Mouse (Mus musculus): ENCODE measurements at regions not wholly inside any gene's neighbourhood (a gene's known extent, or its start where the extent isn't known, plus 50 kb on each side); places are given as distances from the start of the nearest gene placed in this dataset.

DNA sequence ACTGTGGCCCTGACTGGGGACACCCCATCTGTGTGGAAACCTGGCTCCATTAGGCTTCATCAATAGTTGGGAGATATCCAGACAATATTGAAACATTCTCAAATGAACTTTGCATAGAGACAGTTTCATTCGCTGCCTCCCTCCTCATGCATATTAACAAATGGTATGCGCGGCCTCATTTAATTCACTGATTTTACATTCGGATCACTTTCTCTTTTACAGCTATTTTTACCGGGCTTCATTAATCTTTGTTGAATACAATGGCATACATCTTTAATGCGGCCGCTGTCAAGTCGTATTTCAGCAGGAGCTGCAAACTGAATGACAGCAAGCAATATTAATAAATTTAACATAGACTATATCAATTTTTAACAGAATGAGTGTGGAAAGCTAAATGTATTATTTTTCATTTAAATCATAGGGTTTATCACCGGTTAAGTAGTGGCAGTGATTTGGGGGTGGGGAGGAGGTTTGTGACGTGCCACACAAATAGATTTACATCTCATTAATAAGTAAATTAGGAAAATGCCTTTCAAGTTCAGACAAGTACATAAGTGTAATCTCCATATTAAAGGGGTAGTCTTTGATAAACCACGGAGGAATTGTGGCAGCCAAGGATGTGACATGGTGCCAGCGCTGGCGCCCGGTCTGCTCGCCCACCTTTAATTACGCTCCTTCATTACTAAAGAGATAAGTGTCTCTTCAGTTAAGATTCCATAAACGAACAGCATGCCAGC is 480.4 kb upstream of the Mki67 start:
- Histone ChIP-seq H3K27me3 (ENCODE audit: control insufficient read depth, insufficient read depth, insufficient read length) (no peaks in the 10 kb centered on the region), H3K79me2 (ENCODE audit: control insufficient read depth, insufficient read depth) (no peaks in the 10 kb centered on the region), H3ac (ENCODE audit: control insufficient read depth, insufficient read length, low read depth) (no peak overlapping the region), H3K4me3 (ENCODE audit: insufficient read depth, poor library complexity, severe bottlenecking) (no peak overlapping the region), H3K36me3 (ENCODE audit: control insufficient read depth, insufficient read depth) (no peaks in the 10 kb centered on the region), H3K79me3 (ENCODE audit: low read depth) (no peaks in the 10 kb centered on the region)
- TF ChIP-seq MYOG (IDR thresholded peaks at IDR 0.05; ENCODE audit: control insufficient read depth, extremely low read depth, insufficient read length) (no peak), FOSL1 (IDR thresholded peaks at IDR 0.05; ENCODE audit: insufficient read depth, low read length, poor library complexity, severe bottlenecking) (no peak), USF1 (IDR thresholded peaks at IDR 0.05; ENCODE audit: low read depth) (no peak), CEBPB (IDR thresholded peaks at IDR 0.05; ENCODE audit: low read depth) (no peak), MYOD1 (IDR thresholded peaks at IDR 0.05; ENCODE audit: control insufficient read depth, insufficient read length, low read depth) (no peak), MAX (IDR thresholded peaks at IDR 0.05) (no peak)

DNA sequence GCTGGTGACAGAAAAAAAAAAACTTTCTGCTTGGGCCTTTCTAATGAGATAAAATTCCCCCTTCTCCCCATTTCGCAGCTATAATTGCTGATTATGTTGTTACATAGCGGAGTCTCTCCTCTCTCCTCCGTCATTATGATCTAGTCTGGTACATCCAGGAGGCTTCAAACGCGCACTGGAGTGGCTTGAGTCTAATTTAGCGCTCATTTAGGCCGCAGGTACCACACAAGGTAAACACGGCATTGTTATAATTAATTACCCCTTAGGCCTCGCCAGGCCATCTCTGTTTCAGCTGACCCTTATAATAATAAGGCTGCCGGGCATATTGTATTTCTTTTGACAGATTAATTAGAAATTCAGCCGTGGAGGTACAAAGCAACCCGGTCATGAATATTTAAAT is 492.7 kb upstream of the Mki67 start:
- Histone ChIP-seq H3K79me3 (ENCODE audit: low read depth) (no peaks in the 10 kb centered on the region), H3K4me3 (ENCODE audit: insufficient read depth, poor library complexity, severe bottlenecking) (no peak overlapping the region), H3K79me2 (ENCODE audit: control insufficient read depth, insufficient read depth) (no peaks in the 10 kb centered on the region), H3K27me3 (ENCODE audit: control insufficient read depth, insufficient read depth, insufficient read length) (no peaks in the 10 kb centered on the region), H3ac (ENCODE audit: control insufficient read depth, insufficient read length, low read depth) (no peak overlapping the region), H3K36me3 (ENCODE audit: control insufficient read depth, insufficient read depth) (no peaks in the 10 kb centered on the region)
- no peak for TF ChIP-seq MAX (IDR thresholded peaks at IDR 0.05)
- TF ChIP-seq CTCF (IDR thresholded peaks at IDR 0.05; ENCODE audit: control insufficient read depth, insufficient read depth, insufficient read length) = no peak
- no peak for TF ChIP-seq CEBPB (IDR thresholded peaks at IDR 0.05; ENCODE audit: low read depth)
- TF ChIP-seq USF1 (IDR thresholded peaks at IDR 0.05; ENCODE audit: low read depth) = no peak
- TF ChIP-seq FOSL1 (IDR thresholded peaks at IDR 0.05; ENCODE audit: insufficient read depth, low read length, poor library complexity, severe bottlenecking) = no peak
- no peak for TF ChIP-seq MYOD1 (IDR thresholded peaks at IDR 0.05; ENCODE audit: control insufficient read depth, insufficient read length, low read depth)
- TF ChIP-seq MYOG (IDR thresholded peaks at IDR 0.05; ENCODE audit: control insufficient read depth, extremely low read depth, insufficient read length) = no peak

DNA sequence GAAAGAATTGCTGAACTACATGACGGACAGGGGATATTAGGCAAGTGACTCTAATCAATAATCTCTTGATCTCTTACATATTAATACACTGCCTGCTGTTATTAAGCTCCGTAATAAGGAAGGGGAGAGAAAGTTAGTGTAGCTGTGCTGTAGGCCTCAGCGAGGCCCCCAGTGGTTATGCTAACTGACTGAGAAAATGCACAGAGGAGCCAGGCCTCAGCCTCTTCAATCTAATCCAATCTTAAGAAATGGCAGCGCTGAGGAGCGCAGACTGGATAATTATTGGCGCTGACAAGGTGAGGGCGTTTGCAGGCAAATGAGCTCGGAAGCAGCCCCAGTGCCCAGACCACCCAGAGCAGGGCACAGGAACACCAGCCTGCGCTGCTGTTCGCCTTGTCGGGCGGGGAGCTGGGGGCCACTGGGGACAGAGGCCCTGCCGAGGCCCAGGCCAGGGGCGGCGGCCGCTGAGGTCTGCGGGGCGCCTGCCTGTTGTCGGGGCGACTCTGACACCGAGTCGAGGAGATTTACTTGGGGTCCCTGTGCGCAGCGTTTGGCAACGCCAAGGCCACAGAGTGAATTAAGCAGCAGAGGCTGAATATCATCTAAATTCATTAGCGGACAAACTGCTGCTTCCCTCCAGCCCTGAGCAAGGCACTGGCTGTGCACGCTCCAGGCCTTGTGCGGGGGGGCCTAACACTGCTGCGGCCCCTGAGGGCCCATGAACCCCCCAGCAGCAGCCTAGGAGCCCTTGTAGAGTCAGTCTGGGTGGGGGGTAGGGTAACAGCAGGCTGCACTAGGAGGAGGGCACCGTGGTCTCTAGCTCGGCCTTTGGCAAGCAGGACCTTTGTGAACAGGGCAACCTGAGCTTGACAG is 493.4 kb upstream of the Mki67 start:
- Histone ChIP-seq H3K36me3 (ENCODE audit: control insufficient read depth, insufficient read depth) (no peaks in the 10 kb centered on the region), H3K79me3 (ENCODE audit: low read depth) (no peaks in the 10 kb centered on the region), H3ac (ENCODE audit: control insufficient read depth, insufficient read length, low read depth) (no peak overlapping the region), H3K27me3 (ENCODE audit: control insufficient read depth, insufficient read depth, insufficient read length) (no peaks in the 10 kb centered on the region), H3K4me3 (ENCODE audit: insufficient read depth, poor library complexity, severe bottlenecking) (no peak overlapping the region), H3K79me2 (ENCODE audit: control insufficient read depth, insufficient read depth) (no peaks in the 10 kb centered on the region)
- TF ChIP-seq USF1 (IDR thresholded peaks at IDR 0.05; ENCODE audit: low read depth) (no peak), CEBPB (IDR thresholded peaks at IDR 0.05; ENCODE audit: low read depth) (no peak), MAX (IDR thresholded peaks at IDR 0.05) (no peak), FOSL1 (IDR thresholded peaks at IDR 0.05; ENCODE audit: insufficient read depth, low read length, poor library complexity, severe bottlenecking) (no peak), MYOG (IDR thresholded peaks at IDR 0.05; ENCODE audit: control insufficient read depth, extremely low read depth, insufficient read length) (no peak), MYOD1 (IDR thresholded peaks at IDR 0.05; ENCODE audit: control insufficient read depth, insufficient read length, low read depth) (no peak), CTCF (IDR thresholded peaks at IDR 0.05; ENCODE audit: control insufficient read depth, insufficient read depth, insufficient read length) (no peak)

DNA sequence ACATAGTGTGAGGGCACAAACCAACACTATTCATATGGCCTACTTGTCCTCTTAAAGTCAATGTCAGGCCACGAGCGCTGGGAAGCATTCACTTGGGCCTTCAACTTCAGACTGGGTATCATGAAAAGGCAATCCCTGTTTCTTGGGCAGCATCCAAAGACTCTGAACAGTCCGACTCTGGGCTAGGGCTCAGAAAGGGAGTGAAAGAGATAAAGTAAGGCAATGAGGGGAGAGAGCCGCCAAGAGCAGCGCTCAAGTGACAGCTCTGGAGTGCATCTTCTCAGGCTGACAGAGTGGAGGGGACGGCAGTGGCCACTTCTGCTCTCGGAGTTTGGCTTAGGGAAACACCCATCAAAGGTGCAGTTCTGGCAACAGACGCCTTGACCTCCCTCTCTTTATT is 496.3 kb upstream of the Mki67 start:
- Histone ChIP-seq H3K27me3 (ENCODE audit: control insufficient read depth, insufficient read depth, insufficient read length) (no peaks in the 10 kb centered on the region), H3K79me3 (ENCODE audit: low read depth) (no peaks in the 10 kb centered on the region), H3K79me2 (ENCODE audit: control insufficient read depth, insufficient read depth) (no peaks in the 10 kb centered on the region), H3ac (ENCODE audit: control insufficient read depth, insufficient read length, low read depth) (no peak overlapping the region), H3K36me3 (ENCODE audit: control insufficient read depth, insufficient read depth) (no peaks in the 10 kb centered on the region), H3K4me3 (ENCODE audit: insufficient read depth, poor library complexity, severe bottlenecking) (no peak overlapping the region)
- TF ChIP-seq MYOD1 (IDR thresholded peaks at IDR 0.05; ENCODE audit: control insufficient read depth, insufficient read length, low read depth) (no peak), CTCF (IDR thresholded peaks at IDR 0.05; ENCODE audit: control insufficient read depth, insufficient read depth, insufficient read length) (no peak), MAX (IDR thresholded peaks at IDR 0.05) (no peak), MYOG (IDR thresholded peaks at IDR 0.05; ENCODE audit: control insufficient read depth, extremely low read depth, insufficient read length) (no peak), FOSL1 (IDR thresholded peaks at IDR 0.05; ENCODE audit: insufficient read depth, low read length, poor library complexity, severe bottlenecking) (no peak), CEBPB (IDR thresholded peaks at IDR 0.05; ENCODE audit: low read depth) (no peak), USF1 (IDR thresholded peaks at IDR 0.05; ENCODE audit: low read depth) (no peak)

DNA sequence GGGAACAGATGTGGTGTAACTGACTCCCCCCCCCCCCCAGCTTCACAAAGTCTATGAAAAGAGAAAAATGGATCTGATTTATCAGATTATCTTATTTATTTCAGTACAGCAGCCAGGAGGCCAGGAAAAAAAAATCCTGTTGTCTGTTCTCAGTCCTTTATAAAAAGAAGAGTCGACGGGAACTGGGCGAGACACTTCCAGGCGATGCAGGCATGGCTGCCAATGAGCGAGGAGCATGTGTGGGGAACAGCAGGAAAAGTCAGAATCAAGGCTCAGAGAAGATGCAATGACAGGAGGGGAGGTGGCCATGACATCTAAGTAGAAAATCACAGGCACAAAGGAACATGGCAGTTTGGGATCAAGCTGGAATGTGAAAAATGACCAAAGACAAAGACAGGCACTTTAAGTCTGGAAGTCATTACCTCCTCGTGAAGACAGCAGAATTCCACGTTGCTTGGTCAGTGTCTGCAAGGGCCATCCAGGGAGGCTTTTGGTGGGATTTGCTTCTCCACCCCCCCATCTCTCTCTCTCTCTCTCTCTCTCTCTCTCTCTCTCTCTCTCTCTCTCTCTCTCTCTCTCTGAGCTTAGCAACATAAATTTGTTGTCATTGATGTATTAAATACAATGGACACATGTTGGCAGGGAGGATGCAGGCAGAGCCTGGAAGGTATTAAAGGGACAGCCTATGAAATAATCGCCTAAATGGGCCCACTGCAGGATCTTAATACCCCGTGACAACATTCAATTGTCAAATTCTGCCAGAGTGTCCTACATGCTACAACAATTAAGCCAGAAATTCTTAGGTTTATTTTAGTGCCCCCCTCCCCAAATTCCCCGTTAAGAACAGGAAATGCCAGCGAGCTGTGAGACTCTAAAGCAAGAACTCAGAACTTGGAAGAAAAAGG is 497.1 kb upstream of the Mki67 start:
- Histone ChIP-seq H3K36me3 (ENCODE audit: control insufficient read depth, insufficient read depth) (no peaks in the 10 kb centered on the region), H3K4me3 (ENCODE audit: insufficient read depth, poor library complexity, severe bottlenecking) (no peak overlapping the region), H3K79me2 (ENCODE audit: control insufficient read depth, insufficient read depth) (no peaks in the 10 kb centered on the region), H3K27me3 (ENCODE audit: control insufficient read depth, insufficient read depth, insufficient read length) (no peaks in the 10 kb centered on the region), H3K79me3 (ENCODE audit: low read depth) (no peaks in the 10 kb centered on the region), H3ac (ENCODE audit: control insufficient read depth, insufficient read length, low read depth) (no peak overlapping the region)
- TF ChIP-seq CEBPB (IDR thresholded peaks at IDR 0.05; ENCODE audit: low read depth) = no peak
- TF ChIP-seq FOSL1 (IDR thresholded peaks at IDR 0.05; ENCODE audit: insufficient read depth, low read length, poor library complexity, severe bottlenecking) = no peak
- no peak for TF ChIP-seq CTCF (IDR thresholded peaks at IDR 0.05; ENCODE audit: control insufficient read depth, insufficient read depth, insufficient read length)
- TF ChIP-seq MYOG (IDR thresholded peaks at IDR 0.05; ENCODE audit: control insufficient read depth, extremely low read depth, insufficient read length) = no peak
